Mouse (Mus musculus): ENCODE measurements around the gene Tmed8.
A peak's percentile ranks its signal among the peaks of the same experiment; 100 is the strongest.

The Tmed8 gene

DNA sequence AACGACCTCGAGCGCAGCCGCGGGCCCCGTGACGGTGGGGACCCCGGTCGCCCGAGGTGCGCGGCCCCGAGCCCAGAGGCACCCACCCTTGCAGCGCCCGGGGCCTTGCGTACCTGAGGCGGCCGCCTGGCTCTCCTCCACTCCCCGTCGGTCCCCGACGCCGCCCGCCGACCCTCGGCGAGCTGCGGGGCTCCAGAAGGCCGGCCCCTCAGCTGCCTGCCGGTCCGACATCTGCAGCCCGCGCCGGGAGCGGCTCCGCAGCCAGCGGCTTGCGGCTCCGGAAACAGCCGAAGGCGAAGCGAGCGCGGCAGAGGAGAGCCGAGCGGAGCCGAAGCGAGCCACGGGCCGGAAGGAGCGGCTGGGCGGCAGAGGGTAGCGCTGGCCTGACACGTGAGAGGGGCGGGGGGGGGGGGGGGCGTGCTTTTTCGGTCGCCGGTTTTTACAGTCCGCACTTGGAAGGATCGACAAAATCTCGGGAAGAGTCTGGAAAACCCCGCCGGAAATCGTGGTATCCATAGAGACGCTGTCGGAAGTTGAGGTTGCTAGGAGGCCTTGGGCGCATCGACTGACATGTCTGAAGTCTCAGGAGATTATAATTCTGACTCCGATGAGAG lies at the start of gene Tmed8:
Gene Tmed8 (minus strand): TSS at position 482 of the 614 bp plus-strand sequence.
- DNase-seq (ENCODE audit: inconsistent age in 2 of 2, low spot score in 1 of 2) = peak; percentile 85 to 92

DNA sequence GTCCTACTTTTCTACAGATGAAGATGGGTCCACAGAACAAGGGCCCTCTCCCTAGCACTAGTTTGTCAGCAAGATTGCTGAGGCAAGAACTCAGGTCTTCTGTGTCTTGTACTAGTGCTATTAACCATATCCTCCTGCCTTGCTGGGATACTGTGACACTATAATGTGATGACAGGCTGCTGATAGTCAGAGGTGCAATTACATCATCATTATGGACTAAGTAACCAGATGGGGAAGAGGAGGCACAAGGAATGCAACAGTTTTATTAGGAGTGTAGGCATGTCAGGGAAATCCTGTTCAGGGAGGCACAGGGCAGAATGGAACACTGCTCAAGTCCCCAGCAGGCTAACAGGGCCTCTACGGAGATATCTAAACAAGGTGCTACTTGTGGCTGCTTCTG lies 38.4 kb upstream of the Tmed8 start, which contains the start of gene Noxred1:
Gene Noxred1 (minus strand): TSS at position 101 of the 400 bp plus-strand sequence.
- DNase-seq (ENCODE audit: inconsistent age in 2 of 2, low spot score in 1 of 2) = no peak

DNA sequence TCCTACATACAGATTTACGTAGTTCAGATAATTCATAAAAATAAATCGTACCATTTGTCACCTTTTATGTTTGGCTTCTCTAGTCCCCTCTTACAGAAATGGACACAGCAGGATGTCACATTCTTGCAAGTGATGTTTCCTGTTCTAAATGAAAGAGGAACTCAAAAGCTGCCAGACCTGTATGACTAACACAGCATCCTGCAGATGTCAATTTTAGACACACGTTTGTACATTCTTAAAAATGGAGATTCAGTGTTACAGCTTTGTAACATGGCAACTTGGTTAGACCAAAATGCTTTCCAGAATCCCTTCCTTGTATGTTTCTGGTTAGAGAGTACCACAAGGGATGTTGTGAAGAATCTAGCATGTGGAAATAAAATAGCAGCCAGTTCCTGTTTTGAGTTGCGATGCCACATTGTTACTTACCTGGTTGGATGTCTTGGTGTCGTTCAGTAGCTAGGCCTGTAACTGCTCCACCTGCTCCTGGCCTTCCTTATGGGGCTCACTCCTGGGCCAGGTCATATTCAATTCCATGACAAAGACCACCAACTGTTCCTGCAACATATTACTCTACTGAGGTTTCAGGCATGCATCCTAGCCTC lies 36.7 kb upstream of the Tmed8 start:
- no peak for DNase-seq (ENCODE audit: inconsistent age in 2 of 2, low spot score in 1 of 2)

DNA sequence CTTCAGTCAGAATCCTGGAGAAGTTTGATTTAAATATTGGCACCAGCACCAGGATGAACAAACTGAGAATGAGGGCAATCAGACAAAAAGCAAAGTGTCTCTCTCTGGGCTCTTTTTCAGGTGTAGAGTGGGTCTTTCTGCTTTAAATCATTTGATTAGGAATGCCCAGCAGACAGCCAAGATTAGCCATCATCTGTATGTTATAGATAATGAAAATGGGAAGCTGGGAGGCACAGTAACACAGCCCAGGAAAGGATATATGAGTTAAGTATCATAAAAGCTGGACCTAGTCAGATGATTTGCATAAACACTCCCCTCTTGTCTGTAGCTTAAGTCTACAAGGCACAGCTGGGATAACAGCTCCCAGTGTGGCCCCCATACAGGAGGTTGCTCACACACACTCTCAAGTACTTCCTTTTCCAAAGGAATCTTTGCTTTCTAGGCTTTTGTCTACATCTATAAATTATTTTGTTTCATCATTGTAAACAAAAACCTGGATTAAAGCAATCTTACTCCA lies 30.2 kb upstream of the Tmed8 start:
- DNase-seq (ENCODE audit: inconsistent age in 2 of 2, low spot score in 1 of 2) = no peak

DNA sequence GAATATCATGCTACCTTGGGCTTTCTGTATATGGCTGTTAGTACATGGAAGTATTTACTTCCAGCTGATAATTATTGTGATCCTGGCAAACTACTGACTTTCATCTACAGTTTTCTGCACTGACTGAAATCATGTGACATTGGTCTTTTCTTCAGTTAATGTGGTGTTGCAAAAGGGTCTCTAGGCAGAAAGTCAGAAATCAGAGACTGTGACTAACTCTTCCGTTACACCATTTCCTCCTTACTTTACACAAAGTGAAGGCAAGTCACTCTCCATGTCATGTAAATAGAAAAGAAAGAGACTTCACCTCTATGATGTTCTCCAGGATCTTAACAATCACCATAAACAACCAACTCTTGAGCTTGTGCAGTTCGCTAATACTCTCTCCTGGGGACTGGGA lies 29.4 kb upstream of the Tmed8 start:
- no peak for DNase-seq (ENCODE audit: inconsistent age in 2 of 2, low spot score in 1 of 2)

DNA sequence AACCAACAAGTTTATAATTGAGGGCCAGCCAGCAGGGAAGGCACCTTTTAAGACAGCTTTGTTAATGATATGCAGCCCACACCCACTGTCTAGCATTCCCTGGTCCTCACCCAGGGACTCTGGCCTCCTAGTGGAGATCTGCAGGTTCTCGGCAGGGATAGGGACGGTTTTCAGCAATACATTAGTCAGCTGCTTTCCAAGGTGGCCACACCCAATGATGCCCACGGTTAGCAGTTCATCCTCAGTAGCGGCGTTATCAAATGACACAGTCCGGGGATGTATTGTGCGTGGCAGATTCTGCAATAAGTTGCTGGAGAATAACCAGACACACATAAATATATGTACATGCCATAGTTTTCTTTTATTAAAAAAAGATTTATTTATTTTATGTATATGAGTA lies 26.5 kb upstream of the Tmed8 start:
- no peak for DNase-seq (ENCODE audit: inconsistent age in 2 of 2, low spot score in 1 of 2)

DNA sequence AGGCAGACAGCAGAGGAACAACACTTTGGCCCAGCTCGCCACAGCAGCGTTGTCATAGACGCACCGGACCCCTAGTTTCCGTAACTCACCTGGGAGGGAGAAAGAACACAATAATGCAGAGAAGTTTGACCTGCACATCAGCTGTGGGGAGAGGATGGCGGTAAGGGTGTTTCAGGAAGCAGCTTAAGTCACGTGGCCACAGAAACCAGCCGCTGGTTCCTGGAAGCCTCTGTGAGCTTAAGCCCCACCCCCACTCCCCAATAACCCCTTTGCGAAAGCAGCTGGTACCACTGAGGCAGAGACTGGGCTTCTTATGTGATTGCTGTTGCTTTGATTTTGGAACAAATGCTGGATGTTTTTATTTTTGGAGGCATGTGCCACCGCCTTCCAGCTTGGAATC lies 24.7 kb upstream of the Tmed8 start:
- no peak for DNase-seq (ENCODE audit: inconsistent age in 2 of 2, low spot score in 1 of 2)

DNA sequence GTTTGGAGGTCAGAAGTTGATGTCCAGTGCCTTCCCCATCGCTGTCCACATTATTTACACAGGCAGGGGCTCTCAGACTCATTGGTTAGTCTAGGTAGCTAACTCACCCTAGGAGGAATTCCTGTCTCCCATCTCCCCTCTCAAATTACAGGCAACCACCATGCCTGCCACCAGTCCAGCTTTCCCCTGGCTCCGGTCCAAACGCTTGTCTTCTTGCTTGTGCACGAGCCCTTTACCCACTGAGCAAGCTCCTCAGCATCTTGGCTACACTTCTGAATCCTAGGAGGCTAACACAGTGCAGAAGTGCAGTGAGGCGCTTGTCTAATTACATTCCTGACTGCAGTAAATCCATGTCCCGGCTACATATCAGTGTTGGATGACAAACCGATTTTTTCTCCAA lies 19.1 kb upstream of the Tmed8 start:
- no peak for DNase-seq (ENCODE audit: inconsistent age in 2 of 2, low spot score in 1 of 2)

DNA sequence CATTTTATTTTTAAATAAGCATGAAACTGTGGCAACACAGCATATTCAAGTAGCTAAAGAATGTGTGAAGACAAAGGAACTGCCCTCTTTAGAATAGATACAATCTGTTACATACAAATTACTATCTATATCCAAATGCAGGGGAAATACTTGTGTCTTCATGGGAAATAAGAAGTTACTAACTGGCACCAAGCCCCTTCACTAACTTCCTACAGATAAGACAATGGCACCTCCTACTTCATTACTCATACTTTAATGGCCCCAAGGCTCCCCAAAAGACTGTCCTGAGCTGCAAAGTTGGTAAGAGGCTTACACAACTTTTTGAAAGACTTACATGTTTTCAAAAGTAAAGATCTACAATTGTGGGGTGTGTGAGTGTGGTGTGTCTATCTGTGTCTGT lies 17.3 kb upstream of the Tmed8 start:
- DNase-seq (ENCODE audit: inconsistent age in 2 of 2, low spot score in 1 of 2) = no peak

DNA sequence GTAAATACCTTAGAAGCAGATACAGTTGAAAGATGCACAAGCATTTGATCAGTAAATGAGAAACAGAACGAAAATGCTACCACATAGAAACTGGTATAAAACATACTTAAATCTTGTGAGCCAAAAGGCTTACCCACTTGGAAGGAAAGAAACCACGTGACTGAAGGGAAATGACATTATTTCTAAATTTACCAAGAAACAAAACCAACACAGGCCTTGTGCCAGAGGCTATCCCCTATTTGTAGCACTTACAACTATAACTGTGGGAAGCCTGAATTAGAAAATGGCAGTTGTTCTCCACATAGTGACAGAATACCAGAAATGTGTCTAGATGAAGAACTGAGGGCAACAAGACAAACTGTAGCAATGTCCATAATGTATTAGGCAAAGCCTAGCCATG lies 15.8 kb upstream of the Tmed8 start:
- DNase-seq (ENCODE audit: inconsistent age in 2 of 2, low spot score in 1 of 2) = no peak

DNA sequence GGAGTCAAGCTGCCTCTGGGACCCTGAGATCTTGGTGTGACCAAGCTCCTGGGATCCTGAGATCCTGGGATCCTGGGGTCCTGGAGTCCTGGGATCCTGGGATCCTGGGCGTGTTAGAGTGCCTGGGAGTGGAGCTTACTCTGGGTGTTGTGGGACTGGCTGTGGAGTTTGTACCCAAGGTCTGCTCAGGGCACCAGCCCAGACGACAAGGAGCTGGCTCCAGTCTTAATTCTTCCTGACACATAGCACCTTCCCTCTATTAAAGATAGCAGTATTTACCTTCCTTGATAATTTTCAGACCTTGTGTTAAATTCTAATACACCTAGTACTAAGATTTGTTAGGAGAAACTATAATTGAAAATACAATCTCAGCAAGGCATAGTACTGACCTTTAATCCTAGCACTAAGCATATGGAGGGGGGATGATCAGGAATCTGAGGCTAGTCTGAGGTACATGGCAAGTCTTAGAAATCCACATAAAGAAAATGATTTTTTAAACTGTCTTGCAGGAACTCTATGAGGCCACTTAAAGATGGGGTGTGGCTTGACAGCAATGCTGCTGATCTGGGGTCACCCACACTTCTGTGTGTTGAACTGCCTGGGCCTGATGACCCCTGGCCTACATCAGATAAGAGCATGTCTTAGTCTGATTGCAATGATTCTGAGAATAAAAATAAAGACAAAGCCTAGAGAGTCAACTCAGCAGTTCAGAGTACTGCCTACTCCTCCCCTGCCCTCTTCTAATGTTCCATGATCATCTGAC lies 12.8 kb upstream of the Tmed8 start:
- no peak for DNase-seq (ENCODE audit: inconsistent age in 2 of 2, low spot score in 1 of 2)

DNA sequence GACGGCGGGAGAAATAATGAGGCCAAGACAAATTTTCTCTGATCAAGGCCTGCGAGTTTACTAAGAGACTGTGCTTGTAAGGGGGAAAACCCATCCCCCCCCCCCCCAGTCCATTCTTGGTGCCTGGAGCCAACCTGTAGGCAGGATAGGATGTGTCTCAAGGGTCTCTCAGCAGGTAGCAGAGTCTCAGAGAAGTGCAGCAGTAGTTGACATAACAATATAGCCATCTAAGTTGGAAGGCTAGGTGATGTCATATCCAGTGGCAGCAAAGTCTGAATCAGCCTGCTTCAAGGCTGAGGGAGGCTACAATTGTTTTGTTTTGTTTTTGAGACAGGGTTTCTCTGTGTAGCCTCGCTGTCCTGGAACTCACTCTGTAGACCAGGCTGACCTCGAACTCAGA lies 5.5 kb upstream of the Tmed8 start:
- DNase-seq (ENCODE audit: inconsistent age in 2 of 2, low spot score in 1 of 2) = peak in 1 of 2 experiments; percentile 40

DNA sequence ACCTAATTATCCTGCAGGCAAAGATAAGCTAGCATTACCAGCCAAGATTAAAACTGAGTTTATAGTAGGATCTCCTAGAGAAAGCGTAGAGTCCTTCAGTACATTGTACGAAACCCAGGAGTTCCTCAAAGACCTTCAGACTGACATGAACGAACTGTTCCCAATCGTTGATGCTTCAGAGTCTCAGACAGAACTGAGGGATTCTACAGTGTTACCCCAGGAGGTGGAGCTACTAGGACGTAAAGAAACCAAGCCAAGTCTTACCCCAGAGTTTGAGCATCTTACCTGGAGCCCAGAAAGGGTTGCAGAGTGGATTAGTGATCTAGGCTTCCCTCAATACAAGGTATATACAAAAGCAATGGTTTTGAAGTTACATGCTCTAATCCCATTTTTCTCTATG lies 1.4 kb upstream of the Tmed8 start:
- no peak for DNase-seq (ENCODE audit: inconsistent age in 2 of 2, low spot score in 1 of 2)

DNA sequence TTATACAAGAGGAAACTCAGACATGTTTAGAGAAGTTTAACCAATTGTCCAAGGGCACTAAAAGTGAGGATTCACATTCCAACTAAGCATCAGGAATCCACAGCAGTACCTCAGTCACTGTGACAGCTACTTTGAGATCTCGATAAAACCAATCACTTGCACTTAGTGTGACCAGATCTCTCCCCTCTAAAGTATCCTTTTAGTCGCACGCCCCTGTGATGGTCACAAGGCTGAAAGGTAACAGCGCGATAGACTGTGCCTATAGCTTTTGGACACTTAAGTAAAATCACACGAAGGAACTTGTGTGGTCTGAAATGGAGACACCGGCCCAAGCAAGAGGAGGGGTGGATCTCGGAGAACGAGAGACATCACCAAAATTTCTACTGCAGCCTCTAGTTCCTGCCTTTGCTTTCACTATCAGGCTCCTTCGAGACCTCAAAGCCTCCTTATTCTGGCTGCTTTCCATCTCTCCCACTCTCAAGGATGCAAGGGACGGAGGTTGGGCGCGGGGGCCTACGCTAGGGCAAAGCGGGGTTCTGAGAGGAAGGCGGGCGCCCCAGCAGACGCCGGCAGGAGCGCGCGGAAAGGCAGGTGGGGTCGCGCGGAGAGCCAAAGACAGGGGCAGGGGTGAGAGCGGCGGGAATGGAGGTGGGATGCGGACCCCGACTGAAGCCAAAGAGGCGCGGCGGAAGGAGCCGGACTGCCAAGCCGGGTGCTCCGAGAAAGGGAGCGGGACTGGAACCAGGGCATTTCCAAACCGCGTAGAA lies 865 bp downstream of the Tmed8 start, which contains the start of gene Samd15:
Gene Samd15 (plus strand): TSS at position 518 of the 767 bp plus-strand sequence.
- peak; percentile 65 to 91 for DNase-seq (ENCODE audit: inconsistent age in 2 of 2, low spot score in 1 of 2)

DNA sequence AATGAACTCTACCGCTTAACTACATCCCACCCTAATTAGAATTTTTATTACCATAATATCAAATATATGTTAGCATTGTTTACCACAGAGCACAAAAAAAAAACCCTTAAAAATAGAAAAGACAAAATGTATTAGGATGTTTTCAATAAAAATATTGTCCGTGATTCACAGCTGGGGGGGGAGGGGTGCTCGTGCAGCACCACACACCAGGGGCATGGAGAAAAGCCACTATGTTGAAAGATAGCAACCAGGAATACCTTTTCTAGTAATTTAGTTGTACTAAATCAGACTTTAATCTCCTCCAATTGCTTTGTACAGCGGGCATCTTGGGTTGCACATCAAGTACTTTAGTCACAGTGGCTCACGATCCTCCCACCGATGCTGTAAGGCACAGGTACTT lies 1.5 kb downstream of the Tmed8 start:
- DNase-seq (ENCODE audit: inconsistent age in 2 of 2, low spot score in 1 of 2) = no peak

DNA sequence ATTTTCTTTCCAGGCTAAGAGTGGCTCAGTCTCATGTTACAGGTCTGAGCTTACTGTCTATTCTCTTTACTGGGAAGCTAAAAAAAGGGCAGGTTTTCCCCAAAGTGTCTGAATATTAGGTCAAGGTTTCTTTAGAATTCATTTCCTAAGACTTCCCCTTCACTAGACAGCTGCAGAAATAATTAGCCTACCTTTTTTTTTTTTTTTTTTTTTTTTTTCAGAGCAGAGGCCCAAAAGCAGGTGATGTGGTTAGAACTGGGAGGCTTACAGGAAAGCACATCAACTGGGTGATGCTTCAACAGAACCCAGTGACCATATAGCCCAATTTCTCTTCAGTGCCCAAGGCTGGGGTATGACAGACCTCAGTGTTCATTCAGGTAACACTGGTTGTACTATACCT lies 3.9 kb downstream of the Tmed8 start:
- DNase-seq (ENCODE audit: inconsistent age in 2 of 2, low spot score in 1 of 2) = no peak

DNA sequence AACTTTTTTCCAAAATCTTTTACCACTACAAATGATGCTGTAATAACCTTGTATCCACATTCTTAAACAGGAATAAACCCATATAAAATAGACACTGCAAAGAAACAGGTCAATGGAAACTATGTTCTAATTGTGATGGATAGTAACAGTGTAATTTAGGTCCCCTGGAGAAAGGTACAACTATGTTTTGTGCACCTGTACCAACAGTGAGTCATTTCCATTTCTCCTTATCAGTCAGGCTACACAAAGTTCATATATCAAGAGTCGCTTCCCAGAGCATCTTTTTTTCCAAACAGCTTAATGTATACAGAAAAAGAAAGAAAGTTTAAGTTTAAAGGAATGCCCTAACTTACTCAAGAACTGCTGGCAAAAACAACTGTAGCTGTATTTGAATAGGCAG lies 5.2 kb downstream of the Tmed8 start:
- DNase-seq (ENCODE audit: inconsistent age in 2 of 2, low spot score in 1 of 2) = no peak

DNA sequence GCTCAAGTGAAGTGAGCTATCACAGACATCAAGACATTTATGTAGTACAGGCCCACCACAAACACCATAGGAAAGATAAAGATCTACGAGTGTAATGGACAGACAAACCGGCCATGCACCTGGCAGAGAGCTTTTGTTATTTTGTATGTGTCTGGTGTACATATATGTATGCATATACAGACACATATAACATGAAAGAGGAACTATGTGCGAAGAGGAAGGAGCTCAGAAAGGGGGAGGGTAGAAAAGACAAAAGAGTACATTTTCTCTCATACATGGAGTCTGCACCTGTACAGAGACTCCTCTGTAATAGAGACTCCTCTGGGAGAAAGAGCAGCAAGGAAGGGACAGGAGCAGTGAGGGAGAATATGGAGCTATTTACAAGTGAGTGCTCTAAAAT lies 7.2 kb downstream of the Tmed8 start:
- DNase-seq (ENCODE audit: inconsistent age in 2 of 2, low spot score in 1 of 2) = no peak

DNA sequence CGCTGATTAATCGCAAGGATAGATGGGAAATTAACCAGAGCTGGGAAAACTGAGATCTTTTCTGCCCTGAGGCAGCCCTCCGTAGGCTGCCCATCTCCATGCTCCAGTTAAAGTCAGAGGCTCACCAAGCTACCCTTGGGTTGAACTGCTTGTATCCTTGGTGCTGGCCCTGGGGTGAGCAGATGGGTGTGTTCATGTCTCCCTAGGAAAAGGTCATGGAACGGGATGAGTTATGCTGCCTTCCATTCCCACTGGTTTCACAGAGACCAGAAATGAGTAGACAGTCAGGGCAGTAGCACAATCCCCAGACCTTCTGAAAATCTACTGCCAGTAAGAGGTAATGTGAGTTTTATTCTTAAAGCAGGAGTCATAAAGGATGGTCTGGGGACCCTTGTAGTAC lies 22.6 kb downstream of the Tmed8 start:
- DNase-seq (ENCODE audit: inconsistent age in 2 of 2, low spot score in 1 of 2) = peak; percentile 80 to 90

DNA sequence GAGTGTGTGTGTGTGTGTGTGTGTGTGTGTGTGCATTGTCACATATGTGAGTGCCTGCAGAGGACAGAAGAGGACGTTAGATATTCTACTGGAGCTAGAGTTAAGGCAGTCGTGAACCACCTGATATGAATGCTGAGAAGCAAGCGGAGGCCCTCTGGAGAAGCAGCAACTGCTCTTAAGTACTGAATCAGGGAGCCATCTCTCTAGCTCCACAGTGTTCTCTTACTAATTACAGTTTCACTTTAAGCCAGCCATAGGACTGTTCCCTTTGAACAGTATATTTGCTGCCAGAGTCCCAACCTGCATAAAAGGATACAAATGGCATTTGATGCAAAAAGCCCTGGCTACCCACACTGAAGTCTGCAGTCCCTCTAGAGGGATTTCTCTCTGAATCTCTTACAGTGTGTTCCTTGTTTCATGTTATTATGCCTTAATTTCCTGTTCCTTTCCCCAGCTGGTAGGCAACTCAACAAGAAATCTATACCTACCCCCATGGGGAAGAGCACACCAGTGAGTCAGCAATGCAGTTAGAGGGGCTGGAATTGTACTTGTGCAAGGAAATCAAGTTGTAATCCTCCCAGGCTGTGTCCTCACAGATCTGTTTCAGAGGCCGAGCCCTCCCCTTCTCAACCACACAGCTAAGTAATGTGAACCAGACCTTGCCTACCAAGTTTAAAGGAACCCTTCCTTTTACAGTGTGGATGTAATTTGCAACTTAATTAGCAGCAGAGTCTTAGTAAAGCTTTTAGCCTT lies 24.9 kb downstream of the Tmed8 start:
- DNase-seq (ENCODE audit: inconsistent age in 2 of 2, low spot score in 1 of 2) = no peak

DNA sequence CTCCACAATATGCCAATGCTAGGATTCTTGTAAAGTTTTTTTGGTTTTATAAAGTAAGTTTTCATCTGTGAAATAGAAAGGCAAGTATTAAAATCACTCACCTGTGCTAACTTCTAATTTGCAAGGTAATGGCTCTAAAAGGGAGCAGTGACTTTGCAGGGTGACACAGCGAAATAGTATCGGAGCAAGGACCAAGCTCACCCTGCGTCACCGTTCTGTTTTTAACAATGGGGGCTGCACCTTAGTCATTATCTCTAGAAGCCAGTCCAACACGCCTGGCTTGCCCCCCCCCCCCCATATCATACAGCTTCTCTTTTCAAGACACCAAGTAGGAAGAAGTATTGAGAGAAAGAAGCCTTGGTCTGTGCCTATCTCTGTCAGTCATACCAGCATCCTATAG lies 39.4 kb downstream of the Tmed8 start:
- DNase-seq (ENCODE audit: inconsistent age in 2 of 2, low spot score in 1 of 2) = no peak

Data from adrenal gland, adult (tissue).